Mouse (Mus musculus) thymus, postnatal 10 days (tissue): ENCODE measurements around the gene A1cf.
A peak's percentile ranks its signal among the peaks of the same experiment; 100 is the strongest.

ENCODE experiments used
- DNase-seq, 2 experiments: peaks; one replicate each; pipeline ENCODE4 v3.0.0; 2021; ENCODE audit warnings: low spot score in 2 of 2

The A1cf gene

GRCm38 (mm10) chr19:31868521-31868920 is at the start of gene A1cf:
Gene A1cf, plus strand, starts transcription at chr19:31868764.
- DNase-seq, result no peak

DNA sequence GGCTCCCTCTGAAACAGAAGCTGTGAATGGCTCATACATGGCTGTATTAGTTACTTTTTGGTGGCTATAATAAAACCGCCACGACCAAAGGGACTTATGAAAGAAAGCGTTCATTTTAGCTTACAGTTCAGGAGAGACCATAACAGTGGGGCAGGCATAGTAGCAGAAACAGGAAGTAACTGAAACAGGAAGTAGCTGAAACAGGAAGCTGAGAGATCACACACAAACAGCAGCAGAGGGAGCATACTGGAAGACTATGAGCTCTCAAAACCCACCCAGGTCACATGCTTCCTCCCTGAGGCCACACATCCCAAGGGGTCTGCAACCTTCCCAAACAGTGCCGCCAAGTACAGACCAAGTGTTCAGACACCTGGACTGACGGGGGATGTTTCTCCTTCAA is 34.3 kb upstream of the A1cf start:
- no peak for DNase-seq

DNA sequence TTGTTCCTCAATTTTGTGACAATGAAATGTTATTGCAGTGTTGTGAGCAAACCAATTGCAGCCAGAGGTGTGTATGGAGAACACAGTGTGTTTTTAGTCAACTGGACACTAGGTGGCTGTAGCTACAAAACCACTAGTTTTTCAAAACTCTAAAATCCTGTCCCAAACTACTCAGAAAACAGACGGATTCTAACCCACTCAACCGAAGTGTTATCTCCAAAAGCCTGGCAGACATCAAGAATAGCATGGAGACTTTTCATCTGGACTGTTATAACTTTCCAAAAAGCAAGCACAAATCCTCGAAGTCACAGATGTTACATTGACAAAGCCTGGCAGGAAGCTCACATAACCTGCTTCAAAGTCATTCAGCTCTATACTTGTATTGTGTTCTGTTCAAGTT is 6.7 kb upstream of the A1cf start:
- no peak for DNase-seq

GRCm38 (mm10) chr19:31862512-31863249 is 5.9 kb upstream of the A1cf start:
- no peak for DNase-seq

DNA sequence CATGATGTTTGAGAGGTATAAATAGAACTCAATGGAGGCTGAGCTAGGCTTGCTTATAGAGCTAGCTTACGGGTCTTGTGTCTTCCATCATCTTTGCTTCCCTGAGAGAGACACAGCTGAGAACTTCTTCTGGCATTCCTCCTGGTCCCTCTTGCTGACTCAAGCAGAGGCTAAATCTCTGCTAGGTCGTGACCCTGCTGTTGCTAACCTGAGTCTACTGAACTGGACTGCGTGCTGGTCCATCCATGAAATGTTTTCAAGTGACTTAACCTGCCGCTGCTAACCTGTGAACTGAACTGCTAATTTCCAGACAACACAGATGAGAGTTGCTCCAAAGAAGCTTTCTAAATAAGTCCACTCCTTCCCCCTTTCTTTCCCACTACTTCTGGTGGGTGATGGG is 3.1 kb upstream of the A1cf start:
- no peak for DNase-seq

- no peak for DNase-seq
These were observed 488 bp upstream of the A1cf start for GRCm38 (mm10) chr19:31868076-31868475.

- no peak for DNase-seq
These were observed 407 bp downstream of the A1cf start for GRCm38 (mm10) chr19:31868971-31869370.

- DNase-seq, result no peak
These were observed 2.8 kb downstream of the A1cf start for GRCm38 (mm10) chr19:31871377-31871776.

DNA sequence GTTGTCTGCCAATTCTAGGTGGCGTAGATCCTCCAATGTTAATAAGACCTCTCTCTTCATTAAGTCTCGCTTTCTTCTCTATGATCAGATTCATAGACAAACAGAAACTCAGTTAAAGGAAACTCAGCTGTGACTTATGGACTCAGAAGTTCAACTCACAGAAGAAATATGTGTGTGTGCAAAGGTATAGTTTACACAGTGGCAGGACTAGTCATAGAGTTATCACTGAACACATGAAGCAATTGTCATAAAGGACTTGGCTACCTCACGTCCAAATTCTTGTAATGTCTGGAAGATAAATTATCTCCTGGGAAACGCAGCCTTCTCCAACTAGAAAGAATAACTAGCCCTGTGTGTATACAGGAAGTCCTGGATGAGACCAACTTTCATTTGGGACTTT is 9.4 kb downstream of the A1cf start:
- no peak for DNase-seq

DNA sequence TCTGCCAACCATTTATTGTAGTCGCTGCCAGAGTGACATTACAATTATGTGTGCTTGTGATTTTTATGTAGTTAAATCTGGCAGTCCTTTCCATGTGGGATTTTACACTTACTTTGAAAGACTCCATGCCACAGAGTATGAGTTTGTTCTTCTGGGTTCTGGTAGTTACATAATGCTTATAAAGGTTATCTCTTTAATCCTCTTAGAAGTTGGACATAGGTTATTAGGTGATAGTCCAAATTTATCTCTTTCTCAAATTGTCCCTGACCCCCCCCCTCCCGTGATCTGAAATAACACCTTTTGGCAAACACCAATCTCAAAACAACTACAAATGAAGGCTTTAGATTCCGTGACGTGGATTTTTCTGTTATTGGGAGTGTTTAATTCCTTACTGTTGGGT is 16.0 kb downstream of the A1cf start:
- DNase-seq, result no peak

GRCm38 (mm10) chr19:31887275-31887674 is 18.7 kb downstream of the A1cf start:
- DNase-seq, result no peak

- no peak for DNase-seq
These were observed 21.4 kb downstream of the A1cf start for GRCm38 (mm10) chr19:31889988-31890387.

GRCm38 (mm10) chr19:31891001-31891893 is 22.7 kb downstream of the A1cf start:
- DNase-seq, result no peak

DNA sequence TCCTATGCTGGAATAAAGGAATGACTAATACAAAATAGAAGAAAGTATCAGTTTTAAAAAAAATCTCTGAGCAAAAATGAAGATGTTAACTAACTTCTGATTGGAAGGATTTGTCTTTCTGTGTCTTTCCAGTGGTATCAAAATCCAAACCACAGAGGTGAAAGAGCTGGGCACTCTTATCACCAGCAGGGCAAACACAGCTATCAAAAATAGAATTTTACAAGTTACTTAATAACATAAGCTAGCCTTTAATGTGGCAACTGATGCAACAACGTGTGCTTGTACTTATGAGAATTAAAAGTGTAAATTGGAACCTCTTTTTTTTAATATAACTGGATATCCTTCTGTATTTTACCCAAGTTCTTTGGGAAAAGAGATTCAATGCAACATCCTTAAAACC is 27.4 kb downstream of the A1cf start:
- no peak for DNase-seq

DNA sequence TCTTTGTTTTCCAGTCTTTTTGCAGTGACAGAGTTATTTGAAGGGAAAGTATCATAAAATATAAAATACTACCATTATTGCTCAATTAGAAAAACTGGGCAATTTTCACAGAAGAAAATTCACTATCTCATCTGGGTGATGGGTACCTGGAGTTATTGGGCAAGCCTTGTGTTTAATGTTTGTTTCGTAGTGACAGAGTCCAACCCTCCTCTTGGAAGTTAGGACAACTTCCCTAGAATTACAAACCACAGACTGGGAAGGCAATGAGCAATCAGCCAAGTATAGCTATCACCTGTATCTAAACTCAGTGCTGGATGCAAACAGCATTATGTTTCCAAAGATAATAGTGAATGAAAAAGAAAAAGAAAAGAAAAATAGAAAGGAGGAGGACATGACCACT is 28.1 kb downstream of the A1cf start:
- no peak for DNase-seq

DNA sequence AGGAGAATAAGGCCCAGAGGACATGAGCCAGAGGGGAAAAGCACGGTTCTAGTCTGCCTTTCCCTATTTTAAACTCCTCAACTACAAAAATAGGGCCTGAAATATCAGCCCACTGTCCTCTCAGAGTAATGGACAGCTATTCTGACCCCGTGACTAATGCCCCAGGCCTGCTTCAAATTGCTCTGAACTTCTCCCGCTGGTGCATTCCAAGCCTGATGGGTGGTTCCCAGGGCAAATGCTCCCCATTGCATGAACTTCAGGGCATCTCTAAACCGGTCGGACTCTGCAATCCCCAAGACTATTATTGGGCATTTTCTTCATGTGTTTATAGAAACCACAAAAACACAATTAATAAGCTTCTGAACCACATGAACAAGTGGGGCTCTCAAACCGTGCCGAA is 37.1 kb downstream of the A1cf start:
- no peak for DNase-seq

DNA sequence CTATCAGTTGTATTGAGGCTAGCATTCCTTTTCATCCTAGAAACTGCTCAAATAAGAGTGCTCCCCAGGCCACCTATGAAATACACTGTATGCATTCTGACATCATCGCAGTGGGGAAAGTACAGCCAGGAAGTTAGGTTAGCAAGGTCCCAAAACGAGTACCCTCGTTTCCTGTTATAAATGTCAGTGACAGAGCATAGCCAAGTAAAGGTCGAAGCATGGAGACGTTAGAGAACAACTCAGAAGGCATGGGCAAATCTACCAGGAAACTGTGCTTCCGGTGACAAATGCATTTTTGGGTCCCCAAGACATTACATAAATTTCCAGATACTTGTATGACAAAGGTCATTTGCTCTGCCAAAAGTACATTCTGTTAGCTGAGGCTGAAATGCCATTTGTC is 41.9 kb downstream of the A1cf start:
- peak in 1 of 2 experiments; percentile 9 for DNase-seq

- DNase-seq, result no peak
These were observed 45.4 kb downstream of the A1cf start for GRCm38 (mm10) chr19:31913946-31914345.

DNA sequence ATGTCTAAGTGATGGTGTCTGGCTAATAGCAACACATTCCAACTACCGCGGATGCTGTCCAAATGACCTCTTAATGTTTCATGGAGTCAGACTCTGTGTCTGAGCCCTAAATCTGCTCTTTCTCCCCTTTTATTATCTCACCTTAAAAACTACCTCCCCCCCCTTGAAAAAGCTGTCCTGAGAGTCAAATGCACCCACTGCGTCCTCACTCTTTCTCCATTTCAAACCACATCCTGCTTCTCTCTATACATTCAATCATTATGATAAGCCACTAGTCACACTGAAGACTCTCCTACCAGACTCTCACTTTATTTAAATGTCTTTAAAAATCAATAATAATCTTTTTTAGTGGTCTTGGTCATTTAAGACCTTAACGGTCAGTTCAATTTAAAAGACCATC is 51.8 kb downstream of the A1cf start:
- DNase-seq, result no peak

- no peak for DNase-seq
These were observed 53.3 kb downstream of the A1cf start for GRCm38 (mm10) chr19:31921852-31922251.

GRCm38 (mm10) chr19:31923615-31924352 is 55.2 kb downstream of the A1cf start:
- no peak for DNase-seq

DNA sequence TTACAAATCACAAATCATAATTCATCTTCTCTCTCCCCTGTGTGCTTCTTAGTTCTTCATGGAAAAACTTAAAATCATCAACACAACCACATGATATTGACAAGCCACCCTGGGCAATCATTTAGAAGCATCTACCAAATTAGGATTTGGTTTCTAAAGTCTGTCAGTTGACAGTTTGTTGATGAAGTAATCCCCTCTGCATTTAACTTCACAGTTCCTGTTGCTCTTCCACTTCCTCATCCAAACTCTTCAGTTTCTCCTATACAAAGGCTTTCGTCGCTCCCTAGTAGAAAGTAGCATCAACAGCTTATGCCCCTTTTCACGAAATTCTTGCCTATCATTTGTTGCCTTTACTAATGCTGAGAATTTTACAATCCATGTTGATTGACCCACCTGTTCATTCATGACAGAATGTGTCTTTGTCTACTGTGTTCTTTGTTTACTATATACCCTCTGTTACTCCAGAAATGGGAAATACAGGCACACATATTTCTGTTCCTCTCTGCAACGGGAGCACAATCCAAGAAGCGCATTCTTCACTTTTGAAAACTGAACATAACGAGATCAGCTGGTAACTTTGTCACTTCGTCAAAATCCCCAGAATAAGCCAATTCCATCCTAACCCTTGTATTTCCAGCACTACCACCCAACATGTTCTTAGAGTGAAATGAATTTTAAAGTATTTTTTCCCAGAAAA is 82.4 kb downstream of the A1cf start:
- no peak for DNase-seq
